16 mouse cellular contexts compared by ENCODE assay signal in the genomic region with DNA sequence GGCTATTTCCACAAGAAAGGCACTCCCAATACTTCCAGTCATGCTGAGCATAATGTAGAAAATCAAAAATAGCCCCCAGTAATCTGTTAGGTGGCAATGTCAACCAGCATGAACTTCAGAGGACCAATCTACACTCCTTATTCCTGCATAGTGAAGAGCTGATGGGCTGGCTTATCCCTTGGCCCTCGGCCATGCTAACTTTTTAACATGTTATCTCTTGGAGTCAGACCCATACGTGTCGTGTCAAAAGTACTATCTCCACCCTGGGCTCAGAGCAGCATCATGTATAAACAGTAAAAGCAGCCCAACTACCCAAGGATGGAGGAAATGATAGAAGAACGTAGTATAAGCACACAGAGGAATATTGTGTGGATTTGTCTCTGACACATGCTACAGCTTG. TPM values are rescaled to one million over a fixed set of nuclear protein-coding genes. Genes with fewer than 3 reads are reported as not detected.
DNase-seq lines count a peak whose midpoint lies in the region; ATAC-seq and TF ChIP-seq lines count a peak whose summit lies in the region.
"Had no signal": no experiment of that assay in that cellular context is flagged by ENCODE, and none has a peak within 500 bp of the region (broad histone marks: within the 10 kb centered on the region; RNA-seq: fewer than 3 reads in every experiment).

No protein-coding gene starts in this region.

- no peak overlapping the region for H3K27ac ChIP-seq in stomach, embryonic 14.5 days (ENCODE audit: low read length)
- H3K27ac ChIP-seq in stomach, postnatal 0 days (replicated peaks), result no peak overlapping the region
- peak overlapping the region; percentile 90 for H3K27ac ChIP-seq in liver, embryonic 16.5 days (ENCODE audit: low read length)
- no peak overlapping the region for H3K27ac ChIP-seq in neural tube, embryonic 15.5 days (replicated peaks)
- no peak overlapping the region for H3K27ac ChIP-seq in hindbrain, postnatal 0 days
- H3K27ac ChIP-seq: heart, embryonic 15.5 days; hindbrain, embryonic 15.5 days; neural tube, embryonic 13.5 days had no signal

- no peak for TF ChIP-seq EP300 in stomach, postnatal 0 days (optimal IDR thresholded peaks at IDR 0.05)

- H3K4me2 ChIP-seq in stomach, embryonic 14.5 days (replicated peaks; ENCODE audit: low read depth, low read length), result no peak overlapping the region
- no peak overlapping the region for H3K4me2 ChIP-seq in stomach, postnatal 0 days (replicated peaks; ENCODE audit: low read depth)
- H3K4me2 ChIP-seq in liver, embryonic 16.5 days (ENCODE audit: low read depth, low read length), result peak overlapping the region; percentile 61
- H3K4me2 ChIP-seq in neural tube, embryonic 15.5 days, result no peak overlapping the region
- H3K4me2 ChIP-seq in hindbrain, postnatal 0 days (ENCODE audit: low read depth, low read length), result no peak overlapping the region
- H3K4me2 ChIP-seq: heart, embryonic 15.5 days; hindbrain, embryonic 15.5 days; neural tube, embryonic 13.5 days had no signal

- H3K4me3 ChIP-seq in stomach, embryonic 14.5 days (ENCODE audit: low read depth, low read length), result no peak overlapping the region
- H3K4me3 ChIP-seq in stomach, postnatal 0 days (ENCODE audit: low read depth, low read length), result no peak overlapping the region
- peak overlapping the region; percentile 39 for H3K4me3 ChIP-seq in liver, embryonic 16.5 days (ENCODE audit: low read depth, low read length)
- no peak overlapping the region for H3K4me3 ChIP-seq in neural tube, embryonic 15.5 days (replicated peaks)
- H3K4me3 ChIP-seq in hindbrain, postnatal 0 days (ENCODE audit: low read length), result no peak overlapping the region
- H3K4me3 ChIP-seq: heart, embryonic 15.5 days; hindbrain, embryonic 15.5 days; neural tube, embryonic 13.5 days had no signal

- no peaks in the 10 kb centered on the region for H3K27me3 ChIP-seq in stomach, embryonic 14.5 days (ENCODE audit: control insufficient read depth, insufficient read depth, low read length)
- no peaks in the 10 kb centered on the region for H3K27me3 ChIP-seq in stomach, postnatal 0 days (ENCODE audit: control insufficient read depth, insufficient read depth, low read length)
- H3K27me3 ChIP-seq in liver, embryonic 16.5 days (ENCODE audit: control insufficient read depth, insufficient read depth, low read depth, low read length), result no peaks in the 10 kb centered on the region
- no peaks in the 10 kb centered on the region for H3K27me3 ChIP-seq in neural tube, embryonic 15.5 days (replicated peaks)
- H3K27me3 ChIP-seq in hindbrain, postnatal 0 days (ENCODE audit: insufficient read depth, low read length), result no peaks in the 10 kb centered on the region
- H3K27me3 ChIP-seq: neural tube, embryonic 13.5 days had no signal

- 70% methylated on average over 4 of the region's 4 CpGs for WGBS in stomach, embryonic 14.5 days
- 71% methylated on average over 4 of the region's 4 CpGs for WGBS in stomach, postnatal 0 days
- 24% methylated on average over 4 of the region's 4 CpGs for WGBS in liver, embryonic 16.5 days (ENCODE audit: insufficient replicate concordance)
- 88% methylated on average over 4 of the region's 4 CpGs for WGBS in neural tube, embryonic 15.5 days
- WGBS in hindbrain, postnatal 0 days, result 87% methylated on average over 4 of the region's 4 CpGs

- no peak for TF ChIP-seq CTCF in stomach, postnatal 0 days (IDR thresholded peaks at IDR 0.05; ENCODE audit: low read depth)
- TF ChIP-seq CTCF in hindbrain, postnatal 0 days (IDR thresholded peaks at IDR 0.05; ENCODE audit: low read depth), result no peak

- no peak overlapping the region for H3K9ac ChIP-seq in stomach, embryonic 14.5 days (replicated peaks; ENCODE audit: low read depth, low read length)
- no peak overlapping the region for H3K9ac ChIP-seq in stomach, postnatal 0 days (ENCODE audit: low read length)
- H3K9ac ChIP-seq in liver, embryonic 16.5 days (ENCODE audit: low read depth, low read length), result peak overlapping the region; percentile 63
- H3K9ac ChIP-seq in neural tube, embryonic 15.5 days (replicated peaks), result no peak overlapping the region
- H3K9ac ChIP-seq in hindbrain, postnatal 0 days (replicated peaks; ENCODE audit: low read length), result no peak overlapping the region
- H3K9ac ChIP-seq: heart, embryonic 15.5 days; hindbrain, embryonic 15.5 days; neural tube, embryonic 13.5 days had no signal

- H3K9me3 ChIP-seq in stomach, embryonic 14.5 days (ENCODE audit: control insufficient read depth, low read depth, low read length), result no peaks in the 10 kb centered on the region
- no peaks in the 10 kb centered on the region for H3K9me3 ChIP-seq in stomach, postnatal 0 days (ENCODE audit: control insufficient read depth, low read length)
- H3K9me3 ChIP-seq in liver, embryonic 16.5 days (replicated peaks; ENCODE audit: control insufficient read depth, low read length), result no peaks in the 10 kb centered on the region
- H3K9me3 ChIP-seq in neural tube, embryonic 15.5 days (replicated peaks), result no peaks in the 10 kb centered on the region
- H3K9me3 ChIP-seq in hindbrain, postnatal 0 days (ENCODE audit: low read length), result no peaks in the 10 kb centered on the region
- H3K9me3 ChIP-seq: heart, embryonic 15.5 days; hindbrain, embryonic 15.5 days; neural tube, embryonic 13.5 days had no signal

- peak; percentile 79; the same call in 1 of the 2 replicates for ATAC-seq in stomach, embryonic 14.5 days (ENCODE audit: insufficient number of reproducible peaks, insufficient read depth, low FRiP score, low read depth)
- no peak for ATAC-seq in stomach, postnatal 0 days (ENCODE audit: low FRiP score, low TSS enrichment)
- ATAC-seq in erythroid progenitor cell, adult 5-6 weeks (replicated peaks; ENCODE audit: low FRiP score, poor library complexity, severe bottlenecking), result peak; percentile 87
- peak; percentile 96 for ATAC-seq in liver, embryonic 16.5 days (ENCODE audit: low read depth)
- ATAC-seq in neural tube, embryonic 15.5 days (ENCODE audit: low FRiP score), result no peak
- ATAC-seq in hindbrain, postnatal 0 days, result no peak
- ATAC-seq: CD4-positive, CD25-positive, alpha-beta regulatory T cell, adult 4 months; forebrain, embryonic 16.5 days had no signal

- H3K36me3 ChIP-seq in stomach, embryonic 14.5 days (ENCODE audit: control insufficient read depth, insufficient read depth, low read length), result no peaks in the 10 kb centered on the region
- H3K36me3 ChIP-seq in stomach, postnatal 0 days (ENCODE audit: control insufficient read depth, insufficient read depth, low read length), result no peaks in the 10 kb centered on the region
- H3K36me3 ChIP-seq in liver, embryonic 16.5 days (ENCODE audit: control insufficient read depth, insufficient read depth), result peaks cover 35% of the 10 kb centered on the region
- H3K36me3 ChIP-seq in neural tube, embryonic 15.5 days, result no peaks in the 10 kb centered on the region
- no peaks in the 10 kb centered on the region for H3K36me3 ChIP-seq in hindbrain, postnatal 0 days (ENCODE audit: insufficient read depth, low read length)
- H3K36me3 ChIP-seq: heart, embryonic 15.5 days; hindbrain, embryonic 15.5 days had no signal

- no peak for DNase-seq in stomach, postnatal 0 days (ENCODE audit: low spot score)
- DNase-seq in hindbrain, postnatal 0 days (ENCODE audit: low spot score), result no peak
- DNase-seq in Muller cell, postnatal 12 days (ENCODE audit: inconsistent ontology term), result no peak
- DNase-seq: adrenal gland, postnatal 10 days; cerebellum, adult 11 months; gastrocnemius, postnatal 14 days; lung, adult 18-20 months had no signal

- peaks cover 32% of the 10 kb centered on the region for H3K4me1 ChIP-seq in stomach, embryonic 14.5 days (ENCODE audit: control insufficient read depth, insufficient read depth, low read length)
- H3K4me1 ChIP-seq in stomach, postnatal 0 days (replicated peaks; ENCODE audit: control insufficient read depth, insufficient read depth), result peaks cover 8% of the 10 kb centered on the region
- H3K4me1 ChIP-seq in liver, embryonic 16.5 days (ENCODE audit: control insufficient read depth, low read depth, low read length), result peaks cover 88% of the 10 kb centered on the region
- peaks cover 12% of the 10 kb centered on the region for H3K4me1 ChIP-seq in neural tube, embryonic 15.5 days
- no peaks in the 10 kb centered on the region; the same call in 1 of the 2 replicates for H3K4me1 ChIP-seq in hindbrain, postnatal 0 days (ENCODE audit: insufficient read depth, low read length)

RNA-seq across cellular contexts. Expression of a gene that starts 9.1 kb away (rescaled TPM):
- 12.1 and 15.5 TPM in 2 replicates for polyA plus RNA-seq in stomach, embryonic 14.5 days (2014; fragmentation: Nextera tagmentation; extraction: Ambion mirVana)
- 17.8 and 19.5 TPM in 2 replicates for polyA plus RNA-seq in stomach, postnatal 0 days (2015; fragmentation: Nextera tagmentation; extraction: Ambion mirVana)
- total RNA-seq in erythroid progenitor cell, adult 5-6 weeks (2015; ENCODE audit: low replicate concordance), result 417 and 527 TPM in 2 replicates
- total RNA-seq in erythroid progenitor cell, adult 5-6 weeks (2017; ENCODE audit: low replicate concordance), result 189 and 211 TPM in 2 replicates
- 50.0 and 59.2 TPM in 2 replicates for polyA plus RNA-seq in liver, embryonic 16.5 days (2015; fragmentation: Nextera tagmentation; extraction: Ambion mirVana)
- polyA plus RNA-seq in neural tube, embryonic 15.5 days (2015; fragmentation: Nextera tagmentation; extraction: Ambion mirVana), result 6.5 and 7.0 TPM in 2 replicates
- total RNA-seq in hindbrain, postnatal 0 days (2014; rRNA removed), result 7.7 and 8.4 TPM in 2 replicates
- 3.2 and 3.5 TPM in 2 replicates for polyA plus RNA-seq in hindbrain, postnatal 0 days (2015; fragmentation: Nextera tagmentation; extraction: Ambion mirVana)

Comparison
In these comparisons a context has a peak if more than half of its experiments do, and no peak if none do; other contexts are left out.
1. ATAC-seq: peak in stomach, embryonic 14.5 days (single experiment), erythroid progenitor cell, adult 5-6 weeks (single experiment) and liver, embryonic 16.5 days (single experiment); none in stomach, postnatal 0 days (single experiment), neural tube, embryonic 15.5 days (single experiment) and hindbrain, postnatal 0 days (single experiment).